Mouse (Mus musculus) gastrocnemius, adult 18-20 months (tissue): ENCODE data around the gene Itga11. TPM values are rescaled to one million over a fixed set of nuclear protein-coding genes. Genes with fewer than 3 reads are reported as not detected.
"Not testable (repeated sequence)": the region's sequence is repeated elsewhere in the genome, so short reads cannot be mapped to it uniquely, and the experiment has no call there.

Experiments used
- DNase-seq: peaks from one replicate; pipeline ENCODE4 v3.0.0; 2021; ENCODE audit warnings: low spot score
- total RNA-seq, 2 experiments: library from RNA; stranded (reverse); gene quantifications; 2 replicates each; pipeline ENCODE4 v1.2.3; 2021

The Itga11 gene
- total RNA-seq, 2 experiments from 2014 or later: 3.1 to 3.7 TPM

DNA sequence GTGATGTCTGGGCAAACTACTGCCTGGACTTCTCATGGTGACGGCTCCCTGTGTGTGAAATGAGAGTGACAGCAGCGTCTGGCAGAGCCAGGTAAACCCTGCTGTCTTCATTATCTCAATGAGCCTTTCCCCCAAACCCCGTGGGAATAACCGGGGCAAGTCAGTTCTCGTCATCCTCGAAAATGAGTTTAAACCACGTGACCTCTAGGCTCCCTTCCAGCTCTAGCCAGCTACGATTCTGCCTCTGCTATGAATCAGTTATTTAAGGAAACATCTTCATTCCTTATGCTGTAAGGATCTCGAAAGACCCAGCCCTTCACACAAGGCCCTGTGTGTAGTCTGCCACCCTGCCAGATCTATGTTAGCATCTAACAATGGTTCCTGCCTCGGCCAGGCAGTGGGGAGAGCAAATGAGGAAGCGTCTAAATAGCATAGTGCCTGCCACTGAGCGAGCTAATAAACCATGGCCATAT, 139.5 kb downstream of the Itga11 start:
- DNase-seq: peak; percentile 42

DNA sequence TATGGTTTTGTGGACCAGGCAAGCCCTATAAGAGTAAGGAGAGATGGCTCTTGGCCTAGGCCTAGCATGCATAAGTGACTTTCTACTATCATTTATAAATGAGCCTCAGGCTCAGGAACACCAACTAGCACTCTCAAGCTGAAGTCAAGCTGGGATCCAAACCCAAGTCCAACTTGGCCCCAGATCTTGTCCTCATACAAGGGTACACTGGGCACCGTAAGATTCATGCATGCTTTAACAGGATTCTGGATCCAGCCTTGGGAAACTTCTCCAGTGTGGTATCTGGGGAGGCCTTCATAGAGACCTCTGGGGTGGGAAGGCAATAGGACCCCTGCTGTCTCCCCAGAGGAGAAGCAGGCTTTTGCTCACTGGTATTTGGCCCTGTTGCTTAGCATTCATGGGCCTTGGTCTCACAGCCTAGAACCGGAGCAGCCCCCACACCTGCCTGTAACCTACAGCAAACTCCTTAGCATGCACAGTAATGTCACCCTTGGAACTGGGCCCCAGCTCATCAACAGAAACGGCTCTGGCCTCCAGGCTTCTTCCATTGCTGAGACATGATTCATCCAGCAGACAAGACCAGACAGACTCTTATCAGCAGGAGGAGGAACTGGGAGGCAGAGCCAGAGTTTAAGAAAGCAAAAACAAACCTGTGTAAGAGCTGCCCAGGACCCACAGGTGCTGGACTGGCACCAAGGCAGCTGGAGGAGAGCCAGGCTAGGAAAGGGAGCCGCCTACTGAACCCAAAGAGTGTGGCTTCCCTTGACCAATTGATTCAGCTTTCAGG, 140.4 kb downstream of the Itga11 start:
- DNase-seq: no peak

DNA sequence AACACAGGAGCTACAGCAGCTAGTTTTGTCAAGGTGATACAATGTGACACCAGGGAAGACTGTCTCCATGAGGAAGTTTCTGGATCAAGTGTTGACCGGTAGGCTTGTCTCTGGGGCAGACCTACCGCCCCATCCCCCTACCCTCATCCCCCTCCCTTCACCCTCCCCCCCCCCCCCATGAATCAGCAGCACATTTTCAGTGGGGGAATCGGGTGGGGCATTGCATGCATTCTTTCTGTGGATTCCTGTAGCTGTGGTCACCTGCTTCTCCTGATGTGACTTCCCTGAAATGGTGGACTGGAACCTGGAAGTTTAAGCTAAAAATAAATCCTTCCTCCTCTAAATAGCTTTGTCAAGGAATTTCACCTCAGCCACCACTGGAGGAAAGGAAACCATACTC, 141.9 kb downstream of the Itga11 start:
- no peak for DNase-seq

DNA sequence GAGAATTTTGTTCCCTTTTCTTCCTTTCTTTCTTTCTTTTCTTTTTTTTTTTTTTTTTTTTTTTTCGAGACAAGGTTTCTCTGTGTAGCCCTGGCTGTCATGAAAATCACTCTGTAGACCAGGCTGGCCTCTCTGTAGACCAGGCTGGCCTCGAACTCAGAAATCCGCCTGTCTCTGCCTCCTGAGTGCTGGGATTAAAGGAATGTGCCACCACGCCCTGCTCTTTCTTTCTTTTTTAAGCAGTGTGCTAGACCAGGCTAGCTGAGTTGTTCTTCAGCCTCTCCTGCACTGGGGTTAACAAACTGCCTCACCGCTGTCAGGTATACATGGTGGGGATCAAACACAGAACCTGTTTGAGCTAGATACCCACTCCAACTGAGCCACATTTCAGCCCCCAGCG, 142.3 kb downstream of the Itga11 start:
- DNase-seq: not testable (repeated sequence)

DNA sequence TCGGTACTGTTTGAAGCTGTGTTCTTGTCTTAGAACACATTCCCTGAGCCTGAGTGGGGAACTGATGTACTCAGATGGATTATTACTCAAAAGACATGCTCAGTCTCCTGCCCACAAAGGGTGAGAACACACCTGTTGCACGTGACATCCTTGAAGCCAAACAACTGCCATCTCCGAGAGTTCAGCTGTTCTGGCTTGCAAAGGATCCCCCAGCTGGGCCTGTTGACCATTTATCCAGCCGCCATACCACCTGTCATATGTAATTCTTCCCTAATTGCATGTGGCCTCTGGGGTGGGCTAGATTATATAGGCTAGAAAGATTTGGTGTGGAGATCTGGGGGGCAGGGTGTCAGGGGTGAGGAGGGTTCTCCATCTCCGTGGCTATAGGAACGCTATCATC, 143.2 kb downstream of the Itga11 start:
- DNase-seq: no peak

DNA sequence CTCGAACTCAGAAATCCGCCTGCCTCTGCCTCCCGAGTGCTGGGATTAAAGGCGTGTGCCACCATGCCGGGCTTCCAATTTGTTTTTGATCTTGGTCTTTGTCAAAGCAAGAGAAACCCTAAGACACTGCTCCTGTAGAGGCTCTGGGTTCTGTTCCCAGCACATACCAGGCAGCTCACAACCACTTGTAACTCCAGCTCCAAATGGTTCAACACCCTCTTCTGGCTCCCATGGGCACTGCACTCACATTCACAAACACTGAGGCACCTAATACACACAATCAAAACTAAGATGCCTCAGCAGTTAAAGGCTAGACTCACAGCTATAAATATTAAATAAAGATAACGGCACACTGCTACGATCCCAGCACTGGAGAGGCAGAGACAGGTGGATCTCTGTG, 144.2 kb downstream of the Itga11 start:
- DNase-seq: no peak

DNA sequence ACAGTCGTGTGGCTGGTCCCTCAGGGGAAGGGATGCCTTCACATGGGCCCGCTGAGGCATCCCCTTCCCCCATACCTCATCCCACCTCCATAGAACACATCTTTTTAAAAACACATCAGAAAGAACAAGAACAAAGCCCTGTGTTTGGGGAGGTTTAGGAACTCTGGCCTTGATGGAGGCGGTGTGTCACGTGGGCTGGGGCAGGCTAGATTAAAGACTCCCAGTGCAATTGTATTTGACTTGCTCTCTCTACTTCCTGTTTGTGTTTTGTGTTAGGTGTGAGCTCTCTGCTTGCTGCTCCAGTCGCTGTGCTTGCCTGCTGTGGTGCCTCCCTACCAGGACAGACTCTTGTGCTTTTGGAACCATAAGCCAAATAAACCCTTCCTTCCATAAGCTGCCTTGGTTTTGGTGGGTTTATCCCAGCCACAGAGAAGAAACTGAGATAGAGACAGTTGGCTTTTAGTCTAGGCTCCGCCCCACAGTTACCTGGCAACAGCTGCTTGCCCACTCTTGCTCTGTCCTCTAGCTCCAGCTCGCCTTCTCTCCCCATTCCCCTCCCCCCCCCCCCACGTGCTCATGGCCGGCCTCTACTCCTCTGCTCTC, 148.3 kb downstream of the Itga11 start:
- no peak for DNase-seq

DNA sequence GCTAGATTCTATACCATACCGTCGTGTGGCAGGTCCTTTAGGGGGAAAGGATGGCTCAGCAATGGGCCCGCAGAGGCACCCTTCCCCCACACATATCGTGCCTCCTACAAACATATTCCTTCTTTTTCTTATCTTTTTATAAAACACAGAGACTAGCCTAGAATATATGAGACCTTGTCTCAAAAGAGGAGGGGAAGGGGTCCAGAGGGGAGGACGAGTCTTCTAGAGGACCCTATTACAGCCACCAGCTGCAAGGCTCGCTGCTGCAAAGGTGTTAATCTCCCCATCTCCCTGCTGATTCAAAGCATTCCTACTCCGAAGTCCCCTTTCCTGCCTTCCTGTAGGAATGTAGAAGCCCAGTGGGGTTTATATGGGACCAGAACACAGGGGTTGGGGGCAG, 148.8 kb downstream of the Itga11 start:
- no peak for DNase-seq

DNA sequence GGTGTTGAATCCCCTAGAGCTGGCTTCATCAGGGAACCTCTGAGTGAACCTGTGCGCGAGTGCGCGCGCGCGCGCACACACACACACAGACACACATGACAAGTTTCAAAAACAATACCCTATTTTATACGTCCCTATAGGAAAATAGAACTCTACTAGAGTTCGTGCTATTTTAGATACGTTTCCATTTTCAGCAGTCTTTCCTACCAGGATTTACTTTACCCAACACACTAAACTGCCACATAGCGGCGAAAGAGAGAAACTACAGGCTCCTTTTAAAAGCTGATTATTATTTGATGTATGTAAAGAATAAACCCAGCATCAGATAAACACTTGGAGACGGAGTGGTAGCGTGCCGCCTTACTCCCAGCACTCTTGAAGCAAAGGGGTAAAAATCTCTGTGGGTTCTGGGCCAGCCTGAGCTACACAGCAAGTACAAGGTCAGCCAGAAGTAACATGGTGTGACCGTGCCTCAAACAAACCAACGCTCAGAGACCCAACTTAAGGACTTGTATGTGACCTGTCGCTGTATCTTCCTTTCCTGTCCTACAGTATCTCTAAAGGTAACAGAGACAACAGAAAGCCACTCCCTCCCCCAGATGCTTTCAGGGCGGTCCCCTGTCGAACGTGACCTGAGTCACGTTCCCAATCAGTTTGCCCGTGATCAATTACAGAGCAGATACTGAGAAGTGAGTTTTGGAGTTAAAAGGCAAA, 150.5 kb downstream of the Itga11 start:
- no peak for DNase-seq

DNA sequence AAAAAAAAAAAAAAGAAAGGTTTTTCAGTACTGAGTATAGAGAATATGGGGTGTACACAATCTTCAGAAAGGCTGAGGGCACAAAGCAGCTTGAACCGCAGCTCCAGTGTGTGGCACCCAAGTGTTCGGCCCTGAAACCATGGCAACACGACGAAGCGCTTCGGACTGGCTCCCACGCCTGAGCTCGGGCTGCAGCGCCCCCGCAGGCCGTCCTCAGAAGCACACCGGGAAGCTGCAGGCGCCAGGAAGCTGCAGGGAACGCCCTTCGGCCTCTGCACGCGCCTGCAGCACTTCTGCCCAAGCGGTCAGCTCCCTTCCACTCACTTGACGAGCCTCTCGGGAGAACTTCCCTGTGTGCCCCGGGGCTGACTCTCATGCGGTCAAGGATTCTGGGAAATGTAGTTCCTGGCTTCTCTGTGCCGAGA, 151.0 kb downstream of the Itga11 start:
- DNase-seq: peak; percentile 97

DNA sequence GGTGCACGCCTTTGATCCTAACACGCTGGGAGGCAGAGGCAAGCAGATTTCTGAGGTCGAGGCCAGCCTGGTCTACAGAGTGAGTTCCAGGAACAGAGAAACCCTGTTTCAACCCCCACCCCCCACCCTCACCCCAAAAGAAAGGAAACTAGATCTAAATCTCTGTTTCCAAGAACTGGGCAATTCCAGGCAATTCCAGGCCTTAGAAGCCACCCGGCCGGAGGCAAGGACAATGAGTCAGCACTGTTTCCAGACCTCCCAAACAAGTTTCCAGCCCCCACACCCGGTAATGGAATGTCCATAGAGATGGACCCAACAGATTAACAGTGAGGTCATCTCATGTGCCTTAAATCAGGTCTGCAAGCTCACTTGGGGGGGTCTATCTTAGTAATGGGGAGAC, 152.3 kb downstream of the Itga11 start:
- no peak for DNase-seq

Other genes starting within 250 kb of the Itga11 start
- 1 to 10 TPM; 5.7 to 6.1 TPM for gene Coro2b, start 140.8 kb upstream of the Itga11 start, total RNA-seq
- 10 to 100 TPM; 11.4 to 12.5 TPM for gene Fem1b, start 134.1 kb downstream of the Itga11 start, total RNA-seq
- 10 to 100 TPM; 18.9 to 20.1 TPM for gene Cln6, start 161.0 kb downstream of the Itga11 start, total RNA-seq
- gene Calml4, start 180.3 kb downstream of the Itga11 start, total RNA-seq: 1 to 10 TPM; 1.2 to 1.3 TPM